Mouse (Mus musculus): ENCODE results near the gene Slc27a1.

The Slc27a1 gene

DNA sequence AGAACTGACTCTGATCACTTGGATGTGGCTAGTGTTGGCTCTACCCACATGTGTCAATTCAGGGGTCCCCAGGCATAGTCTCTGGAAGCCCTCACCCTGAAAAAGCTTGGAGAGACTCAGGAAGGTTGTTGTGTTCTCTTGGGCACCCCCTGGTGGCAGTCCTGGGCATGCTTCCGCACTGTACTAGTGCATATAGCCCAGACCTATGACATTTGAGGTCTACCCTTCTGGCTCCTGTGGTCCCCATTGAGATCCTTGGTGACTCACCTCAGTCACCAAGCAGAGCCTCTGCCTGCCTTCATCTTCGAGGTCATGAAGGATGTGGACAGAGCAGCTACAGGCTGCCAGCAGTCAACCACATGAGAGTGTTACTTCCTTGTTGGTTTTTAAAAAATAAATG is 18.2 kb downstream of the Slc27a1 start:
- peak; percentile 29 for DNase-seq (ENCODE audit: extremely low spot score)

DNA sequence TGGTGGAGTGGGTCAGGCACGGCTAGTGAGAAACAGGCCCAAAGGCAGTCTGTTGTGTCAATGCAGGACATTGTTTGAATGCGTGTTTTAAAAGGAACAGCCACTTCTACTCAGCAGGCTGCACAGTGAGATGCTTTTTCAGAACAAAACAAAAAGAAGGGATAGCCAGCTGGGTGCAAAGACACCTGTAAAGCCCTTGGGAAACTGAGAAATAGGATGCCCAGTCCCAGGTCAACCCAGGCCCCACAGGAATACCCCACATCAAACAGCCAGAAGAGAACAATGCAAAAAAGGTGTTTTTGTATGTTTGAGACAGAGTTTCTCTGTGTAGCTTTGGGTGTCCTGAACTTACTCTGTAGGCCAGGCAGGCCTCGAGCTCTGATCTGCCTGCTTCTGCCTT is 20.1 kb downstream of the Slc27a1 start:
- DNase-seq (ENCODE audit: extremely low spot score): no peak

DNA sequence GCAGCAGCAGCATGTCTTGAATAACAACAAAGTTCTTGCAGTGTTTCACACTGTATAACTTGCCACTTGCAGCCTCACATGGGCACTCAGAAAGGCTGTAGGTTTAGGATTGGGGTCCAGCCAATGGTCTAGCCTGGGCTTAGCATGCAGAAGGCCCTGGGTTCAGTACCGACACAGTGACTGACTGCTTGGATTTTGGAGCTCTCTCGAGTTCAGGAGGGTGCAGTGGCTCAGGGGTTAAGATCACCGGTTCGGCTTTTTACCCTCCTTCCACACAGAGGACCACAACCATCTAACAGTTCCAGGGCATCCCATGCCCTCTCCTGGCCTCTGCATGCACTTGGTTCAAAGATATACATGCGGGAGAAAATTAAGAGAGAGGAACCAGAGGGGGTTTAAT is 22.3 kb downstream of the Slc27a1 start:
- no peak for DNase-seq (ENCODE audit: extremely low spot score)

DNA sequence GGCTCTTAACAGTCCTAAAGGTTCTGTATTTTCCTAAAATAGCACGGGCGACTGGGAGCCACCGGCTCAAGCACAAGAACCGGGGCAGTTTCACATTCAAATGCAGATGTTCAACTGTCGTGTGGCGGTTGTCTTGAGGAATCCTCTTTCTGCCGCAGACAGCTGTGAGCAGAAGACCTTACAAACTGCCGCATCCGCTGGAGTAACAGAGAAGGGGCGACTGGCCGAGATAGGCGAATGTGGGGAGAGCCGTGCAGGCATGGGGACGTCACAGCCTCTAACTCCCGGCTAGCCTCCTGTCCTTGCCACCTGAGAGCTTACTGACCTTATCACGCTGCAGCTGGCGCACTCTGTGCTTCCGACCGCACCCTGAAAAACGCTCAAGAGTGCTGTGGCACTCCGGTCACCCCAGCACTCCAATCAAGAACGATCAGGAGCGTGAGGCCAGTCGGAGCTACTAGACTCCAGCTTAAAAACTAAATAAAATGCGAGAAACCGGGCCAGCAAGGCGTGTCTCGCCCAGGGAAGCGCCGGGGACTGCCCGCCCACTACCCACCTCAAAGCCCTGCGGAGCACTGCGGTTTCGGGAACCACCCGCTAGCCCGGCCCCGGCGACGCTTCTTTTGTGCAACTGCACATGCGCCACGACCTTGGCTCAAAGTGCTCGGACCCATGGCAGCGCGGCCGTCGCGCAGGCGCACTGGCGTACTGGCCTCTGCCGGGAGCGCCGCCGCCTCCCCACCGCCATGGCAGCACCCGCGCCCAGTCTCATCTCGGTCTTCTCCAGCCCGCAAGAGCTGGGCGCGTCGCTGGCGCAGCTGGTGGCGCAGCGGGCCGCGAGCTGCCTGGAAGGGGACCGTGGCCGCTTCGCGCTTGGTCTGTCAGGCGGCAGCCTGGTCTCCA is 23.0 kb downstream of the Slc27a1 start, which contains the start of gene Pgls:
Pgls (plus strand) TSS at position 706 of the 903 bp plus-strand sequence.
- DNase-seq (ENCODE audit: extremely low spot score): peak; percentile 94

DNA sequence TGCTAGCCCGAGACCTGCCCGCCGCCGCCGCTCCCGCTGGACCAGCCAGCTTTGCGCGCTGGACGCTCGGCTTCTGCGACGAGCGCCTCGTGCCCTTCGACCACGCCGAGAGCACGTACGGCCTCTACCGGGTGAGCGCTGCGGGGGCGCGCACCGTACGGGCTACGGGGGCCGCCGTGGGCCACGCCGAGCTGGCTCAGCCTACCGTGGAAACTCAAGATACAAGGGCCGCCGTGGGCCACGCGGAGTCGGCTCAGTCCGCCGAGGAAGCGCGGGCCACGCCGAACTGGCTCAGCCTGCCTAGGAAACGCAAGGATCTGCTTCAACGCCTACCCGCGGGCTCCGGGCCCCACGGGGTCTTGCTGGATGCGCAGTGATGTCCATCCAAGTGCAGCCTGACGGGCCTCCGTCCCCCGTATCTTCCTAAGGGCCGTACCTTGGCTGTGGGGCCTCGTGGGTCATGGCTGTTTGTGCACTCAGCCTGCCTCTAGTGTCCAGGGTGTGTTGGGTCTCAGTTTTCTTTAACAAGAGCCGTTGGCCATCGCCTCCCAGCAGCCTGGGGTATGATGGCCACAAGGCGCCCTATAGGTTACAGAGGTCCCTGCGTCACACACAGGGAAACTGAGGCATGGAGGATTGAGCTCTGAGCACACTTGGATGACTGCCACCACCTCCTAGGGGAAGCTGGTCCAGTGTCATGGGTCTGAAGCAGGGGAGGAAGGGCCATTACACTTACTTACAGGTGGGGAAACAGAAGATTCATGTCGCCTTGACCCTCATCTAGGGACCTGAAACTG is 23.9 kb downstream of the Slc27a1 start:
- DNase-seq (ENCODE audit: extremely low spot score): no peak

DNA sequence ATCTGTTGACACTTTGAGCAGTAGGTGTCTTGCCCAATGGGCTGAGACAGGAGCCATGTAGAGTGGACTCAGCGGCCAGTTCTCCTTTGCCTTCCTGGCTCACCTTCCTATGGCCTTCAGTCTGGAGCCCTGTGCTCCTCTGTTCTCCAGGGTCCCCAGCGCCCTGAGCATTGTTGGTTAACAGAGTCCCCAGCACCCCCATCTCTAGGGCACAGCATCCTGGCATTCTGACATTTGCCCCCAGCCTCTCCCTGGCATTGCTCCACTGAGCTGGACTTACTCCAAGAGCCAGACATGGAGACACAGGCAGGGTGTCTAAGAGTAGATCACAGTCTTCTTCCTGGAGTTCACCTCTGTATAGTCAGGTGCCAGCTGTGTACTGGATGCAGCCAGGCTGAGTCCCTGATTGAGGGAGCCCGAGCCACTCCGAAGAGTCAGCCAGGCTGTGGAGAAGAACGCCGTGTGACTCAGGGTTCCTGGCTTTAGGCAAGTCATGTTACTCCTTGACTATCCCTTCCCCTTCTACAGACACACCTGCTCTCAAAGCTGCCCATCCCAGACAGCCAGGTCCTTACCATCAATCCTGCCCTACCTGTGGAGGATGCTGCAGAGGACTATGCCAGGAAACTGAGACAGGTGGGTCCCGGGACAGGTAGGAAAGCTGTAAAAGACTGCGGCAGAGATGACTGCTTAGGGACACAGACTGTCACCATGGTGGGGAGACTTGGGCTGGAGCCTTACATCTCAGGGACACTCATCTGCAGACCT is 25.1 kb downstream of the Slc27a1 start:
- DNase-seq (ENCODE audit: extremely low spot score): no peak

DNA sequence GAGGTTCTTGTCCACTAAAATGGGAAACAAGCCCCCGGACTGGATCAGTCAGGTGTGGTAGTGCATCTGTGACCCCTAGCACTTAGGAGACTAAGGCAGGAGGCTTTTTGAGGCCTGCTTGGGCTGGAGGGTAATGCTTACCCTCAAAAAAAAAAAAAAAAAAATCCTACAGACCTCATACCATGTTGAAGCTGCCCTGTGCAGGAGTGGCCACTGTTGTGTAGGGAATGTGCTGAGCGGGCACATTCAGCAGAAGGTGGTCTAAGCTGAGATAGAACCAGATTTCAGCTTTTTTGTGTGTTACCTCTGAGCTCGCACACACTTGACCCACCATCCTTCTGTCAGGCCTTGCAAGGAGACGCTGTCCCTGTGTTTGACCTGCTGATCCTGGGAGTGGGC is 25.6 kb downstream of the Slc27a1 start:
- no peak for DNase-seq (ENCODE audit: extremely low spot score)

DNA sequence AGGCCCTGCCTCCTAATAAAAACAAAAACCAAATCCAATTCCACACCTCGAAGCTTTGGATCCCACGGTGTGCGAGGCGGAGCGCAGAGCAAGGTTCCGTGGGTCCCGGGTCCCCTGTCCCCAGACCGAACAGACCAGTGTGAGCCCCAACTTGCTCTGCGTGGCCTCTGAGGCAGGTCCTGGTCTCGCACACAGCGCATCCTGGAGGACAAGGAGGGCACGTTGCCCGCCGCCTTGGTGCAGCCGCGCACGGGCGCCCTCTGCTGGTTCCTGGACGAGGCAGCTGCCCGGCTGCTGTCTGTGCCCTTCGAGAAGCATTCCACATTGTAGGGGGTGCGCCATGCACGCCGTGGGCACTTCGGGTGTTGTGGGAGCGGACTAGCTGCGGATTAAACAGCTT is 27.2 kb downstream of the Slc27a1 start:
- peak; percentile 84 for DNase-seq (ENCODE audit: extremely low spot score)

DNA sequence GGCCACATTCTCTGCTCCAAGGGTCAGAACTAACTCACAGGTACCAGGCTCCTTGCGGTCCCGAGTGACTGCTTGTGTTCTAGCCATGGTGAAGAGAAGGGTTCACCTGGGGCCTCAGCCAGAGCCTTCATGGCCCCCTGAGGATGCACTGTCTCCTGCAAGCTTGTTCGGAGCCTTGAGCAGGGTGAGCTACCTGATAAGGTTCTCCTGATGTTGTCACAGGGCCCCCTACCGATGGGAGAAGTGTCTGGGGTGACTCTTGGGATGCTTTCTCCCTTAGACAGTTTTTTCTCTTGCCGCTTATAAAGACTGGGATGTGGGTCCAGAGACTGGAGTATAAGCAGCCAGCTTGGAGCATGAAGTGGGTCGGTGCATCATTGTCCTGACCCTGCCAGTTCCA is 27.7 kb downstream of the Slc27a1 start:
- DNase-seq (ENCODE audit: extremely low spot score): no peak

DNA sequence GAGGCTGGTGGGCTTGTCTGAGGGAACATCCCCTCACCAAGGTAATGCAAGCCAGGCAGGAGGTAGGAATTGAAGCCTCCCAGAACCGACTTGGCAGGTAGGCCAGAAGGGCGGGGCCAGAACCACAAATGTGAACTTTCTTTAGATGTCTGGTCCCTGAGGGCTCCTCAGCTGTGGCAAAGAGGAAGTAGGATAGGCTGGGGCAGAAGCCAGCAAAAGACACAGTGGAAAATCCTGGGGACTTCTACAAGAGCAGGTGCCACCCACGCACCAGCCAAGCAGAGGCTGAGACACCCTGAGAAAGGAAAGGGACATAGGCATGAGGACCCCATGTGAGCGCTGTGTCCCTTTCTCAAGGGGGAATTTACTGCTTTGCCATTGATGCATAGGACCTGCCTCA is 28.1 kb downstream of the Slc27a1 start:
- no peak for DNase-seq (ENCODE audit: extremely low spot score)

DNA sequence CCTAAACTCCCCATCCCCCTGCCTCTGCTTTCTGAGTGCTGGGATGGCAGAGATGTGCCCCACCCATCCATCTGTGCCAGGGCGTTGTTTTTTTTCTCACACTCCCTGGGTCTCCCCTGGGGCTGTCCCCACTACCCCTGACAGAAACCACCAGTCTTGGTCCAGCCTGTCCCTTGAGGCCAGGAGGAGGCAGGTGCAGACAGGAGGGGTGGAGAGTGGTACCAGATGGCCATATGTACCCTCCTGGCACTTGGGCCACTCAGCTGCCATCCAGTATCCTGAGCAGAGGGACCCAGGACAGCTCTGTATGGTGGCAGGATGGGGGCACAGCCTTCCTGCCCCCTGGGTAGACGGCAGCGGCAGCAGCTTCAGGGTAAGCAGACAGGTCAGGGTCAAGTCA is 28.8 kb downstream of the Slc27a1 start, which contains the start of gene Fam129c:
Fam129c (plus strand) TSS at position 198 of the 400 bp plus-strand sequence.
- DNase-seq (ENCODE audit: extremely low spot score): no peak

DNA sequence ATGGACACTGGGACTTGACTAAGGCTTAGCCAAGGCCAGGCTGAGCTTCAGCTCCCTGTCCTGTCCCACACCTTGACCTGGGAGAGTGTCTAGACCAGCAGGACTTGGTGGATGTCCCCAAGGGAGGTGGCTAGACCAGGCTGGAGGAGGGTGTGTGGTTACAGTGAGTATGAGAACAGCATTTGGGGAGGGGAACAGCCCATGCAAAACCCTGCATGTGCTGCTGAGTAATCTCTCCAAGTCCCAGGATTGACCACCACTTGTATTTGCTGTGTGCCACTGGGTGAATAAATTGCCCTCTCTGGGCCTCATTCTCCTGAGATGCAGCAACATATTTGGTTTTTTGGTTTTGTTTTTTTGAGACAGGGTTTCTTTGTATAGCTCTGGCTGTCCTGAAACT is 29.7 kb downstream of the Slc27a1 start:
- DNase-seq (ENCODE audit: extremely low spot score): no peak

DNA sequence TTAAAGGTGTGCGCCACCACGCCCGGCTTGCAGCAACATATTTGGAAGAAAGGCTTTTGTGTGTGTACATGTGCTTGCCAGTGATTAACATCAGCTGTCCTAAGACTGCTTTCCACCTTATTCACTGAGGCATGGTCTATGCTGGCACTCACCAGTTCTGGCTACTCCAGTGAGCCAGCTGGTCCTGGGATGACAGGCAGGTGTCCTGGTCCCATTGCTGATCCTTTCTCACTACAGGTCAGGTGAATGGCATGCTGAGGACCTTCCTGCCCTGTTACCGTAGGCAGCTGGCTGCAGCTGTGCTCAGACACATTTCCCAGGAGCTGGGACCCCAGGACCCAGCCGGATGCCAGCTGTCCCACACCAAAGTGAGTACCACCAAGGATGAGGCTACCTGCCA is 30.2 kb downstream of the Slc27a1 start:
- no peak for DNase-seq (ENCODE audit: extremely low spot score)

DNA sequence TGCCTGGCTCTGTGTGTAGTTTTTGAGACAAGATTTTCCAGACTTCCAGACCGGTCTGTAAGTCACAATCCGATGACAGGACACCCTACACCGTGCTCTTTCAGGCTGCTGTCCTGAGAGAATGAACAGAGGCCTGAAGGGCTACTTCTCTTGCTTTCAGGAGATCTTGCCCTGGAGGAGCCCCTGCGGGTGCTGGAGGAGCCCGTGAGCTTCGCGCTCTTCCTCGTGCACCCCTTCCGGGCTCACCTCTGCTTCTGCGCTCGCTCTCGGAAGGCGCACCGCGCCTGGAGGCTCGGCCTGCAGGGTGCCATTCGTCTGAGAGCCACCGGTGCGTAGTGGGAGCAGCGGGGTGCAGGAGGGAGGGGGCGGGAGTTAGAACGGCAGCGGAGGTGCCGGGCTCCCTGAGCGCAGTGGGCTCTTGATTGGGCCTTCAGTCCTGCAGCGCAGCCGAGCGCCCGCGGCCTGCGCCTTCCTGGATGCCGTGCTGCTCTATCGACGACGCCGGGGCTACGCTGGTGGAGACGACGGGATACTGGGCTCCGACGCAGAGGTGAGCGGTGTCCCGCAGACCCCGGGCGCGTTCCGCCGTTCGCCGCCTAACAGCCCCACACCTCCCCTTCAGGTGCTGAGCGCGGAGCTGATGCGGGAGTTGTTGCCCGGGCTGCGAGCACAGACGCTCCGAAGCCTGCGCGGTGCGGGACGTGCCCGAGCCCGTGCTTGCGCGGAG is 33.4 kb downstream of the Slc27a1 start:
- peak; percentile 42 for DNase-seq (ENCODE audit: extremely low spot score)

DNA sequence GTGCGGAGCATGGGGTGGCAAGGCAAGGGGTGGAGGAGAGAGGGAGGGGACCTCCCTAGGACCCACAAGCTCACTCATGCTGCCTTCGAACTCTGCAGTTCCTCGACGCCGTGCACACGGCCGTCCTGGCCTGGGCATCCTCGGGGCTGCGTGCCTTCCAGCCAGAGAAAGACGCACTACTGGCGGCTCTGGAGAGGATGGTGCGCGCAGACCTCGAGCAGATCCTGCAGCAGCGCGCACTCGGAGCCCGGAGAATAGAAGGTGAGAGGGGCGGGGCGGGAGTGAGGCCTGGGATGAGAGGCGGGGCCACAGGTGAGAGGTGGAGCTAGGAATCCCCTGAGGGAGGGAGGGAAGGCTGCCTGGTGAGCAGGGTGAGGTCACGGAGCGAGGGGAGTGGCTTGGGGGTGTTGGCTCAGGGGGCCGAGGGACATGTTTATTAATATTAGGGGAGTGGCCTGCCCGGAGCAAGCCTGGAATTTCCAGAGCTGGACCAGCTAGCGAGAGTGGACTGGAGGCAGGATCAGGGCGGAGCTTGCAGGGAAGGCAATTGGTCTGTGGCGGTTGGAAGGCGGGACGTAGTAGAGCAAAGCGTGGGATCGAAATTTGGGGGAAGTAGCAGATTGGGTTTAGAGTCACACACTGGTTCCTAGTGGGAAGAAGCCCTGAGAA is 34.1 kb downstream of the Slc27a1 start:
- DNase-seq (ENCODE audit: extremely low spot score): peak; percentile 80

DNA sequence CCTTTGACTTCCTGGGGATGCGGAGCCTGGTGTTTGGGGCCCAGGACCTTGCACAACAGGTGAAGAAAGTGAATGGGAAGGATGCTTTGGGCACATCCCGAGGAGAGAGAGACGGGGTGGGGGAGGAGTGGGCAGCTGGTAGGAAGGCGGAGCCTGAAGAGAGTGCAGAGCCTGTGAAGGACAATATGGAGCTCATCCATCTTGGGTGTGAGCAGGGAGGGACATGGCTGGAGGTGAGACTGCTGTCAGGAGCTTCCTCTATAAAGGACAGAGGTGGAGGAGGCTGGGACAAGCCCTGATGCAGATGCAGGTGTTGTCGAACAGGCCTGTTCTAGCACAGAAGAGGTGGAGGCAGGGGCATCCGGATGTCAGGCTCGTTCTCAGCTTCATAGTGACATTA is 35.3 kb downstream of the Slc27a1 start:
- DNase-seq (ENCODE audit: extremely low spot score): no peak

DNA sequence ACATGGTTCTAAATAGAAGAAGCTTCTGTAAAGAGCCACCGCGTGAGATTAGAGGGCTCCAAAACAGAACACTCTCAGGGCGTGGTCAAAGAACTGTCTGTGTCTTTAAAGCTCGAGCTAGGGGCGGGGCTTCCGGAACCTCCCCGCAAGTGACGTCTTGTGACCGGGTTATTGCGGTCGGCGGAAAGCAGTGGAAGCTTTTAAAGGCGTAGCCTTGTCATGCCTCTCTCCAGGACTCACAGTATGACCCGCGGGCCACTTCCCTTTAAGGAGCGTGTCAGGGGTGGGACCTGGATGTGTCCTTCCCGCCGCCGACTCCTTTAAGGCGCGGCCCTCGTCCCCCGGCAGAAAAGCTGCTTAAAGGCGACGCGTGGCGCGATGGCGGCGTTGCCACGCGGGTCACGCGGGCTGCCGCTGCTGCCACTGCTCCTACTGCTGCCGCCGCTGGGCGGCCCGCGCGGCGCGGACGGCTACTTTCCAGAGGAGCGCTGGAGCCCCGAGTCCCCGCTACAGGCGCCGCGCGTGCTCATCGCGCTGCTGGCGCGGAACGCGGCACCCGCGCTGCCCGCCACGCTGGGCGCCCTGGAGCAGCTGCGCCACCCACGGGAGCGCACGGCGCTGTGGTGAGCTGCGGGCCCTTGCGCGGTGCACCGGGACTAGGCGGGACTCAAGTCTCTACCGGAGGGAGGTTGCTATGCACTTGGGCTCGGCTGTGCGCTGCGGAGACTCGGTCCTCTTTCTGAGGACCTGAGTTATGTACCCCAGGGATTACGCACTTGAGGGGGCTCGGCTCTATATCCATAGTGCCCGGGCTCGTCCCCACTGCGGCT is 42.4 kb downstream of the Slc27a1 start, which contains the start of gene Colgalt1:
Colgalt1 (plus strand) TSS at position 177 of the 830 bp plus-strand sequence.
- peak; percentile 93 for DNase-seq (ENCODE audit: extremely low spot score)

DNA sequence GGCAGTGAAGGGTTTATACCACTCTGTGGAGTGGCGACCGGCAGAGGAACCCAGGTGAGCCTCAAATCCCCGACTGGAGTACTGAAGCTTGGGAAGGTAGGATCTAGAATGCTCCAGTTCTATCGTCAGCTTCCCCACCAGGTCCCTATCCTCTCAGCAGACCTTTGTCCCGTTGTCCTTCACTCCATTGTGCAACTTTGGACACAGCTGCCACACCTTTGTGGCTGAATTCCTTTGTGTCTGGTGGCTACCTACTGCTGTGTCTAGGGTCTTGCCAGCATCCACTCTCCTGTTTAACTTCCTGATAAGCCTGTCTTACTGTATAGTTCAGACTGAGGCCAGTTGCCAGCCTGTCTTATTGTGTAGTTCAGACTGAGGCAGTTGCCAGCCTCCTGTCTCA is 43.5 kb downstream of the Slc27a1 start:
- no peak for DNase-seq (ENCODE audit: extremely low spot score)

DNA sequence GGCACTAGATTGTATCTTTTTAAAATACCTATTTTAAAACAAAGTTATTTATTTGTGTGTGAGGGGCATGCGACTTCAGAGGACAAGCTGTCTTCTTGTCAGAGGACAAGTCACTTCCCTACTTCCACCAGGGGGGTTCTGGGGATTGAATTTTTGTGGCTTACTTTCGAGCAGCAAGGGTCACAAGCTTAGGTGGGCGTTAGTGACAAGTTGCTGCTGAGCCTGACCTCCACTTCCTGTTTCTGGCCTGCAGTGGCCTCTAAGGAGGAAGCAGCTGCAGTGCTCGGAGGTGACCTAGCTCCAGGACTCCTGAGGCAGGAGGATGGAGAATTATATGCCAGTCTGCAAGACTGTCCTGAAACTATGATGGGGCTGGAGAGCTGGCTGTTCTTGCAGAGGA is 44.7 kb downstream of the Slc27a1 start:
- DNase-seq (ENCODE audit: extremely low spot score): no peak

DNA sequence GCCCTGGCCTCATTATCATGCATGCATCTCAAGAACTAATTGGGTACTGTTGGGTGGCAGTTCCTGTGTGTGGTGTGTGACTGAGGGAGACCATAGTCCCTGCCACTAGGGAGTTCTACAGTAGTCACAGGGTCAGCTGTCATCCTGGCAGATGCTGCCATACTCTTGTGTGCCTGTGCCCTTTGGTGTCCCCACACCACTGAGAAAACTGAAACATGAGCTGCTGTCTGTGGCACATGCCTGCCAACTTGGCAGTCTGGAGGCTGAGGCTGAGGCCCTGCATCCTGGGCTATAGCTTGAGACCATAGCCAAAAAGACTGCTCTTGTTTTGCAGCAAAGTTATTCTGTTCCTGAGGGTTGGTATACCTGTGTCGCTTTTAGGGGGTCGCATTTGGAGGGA is 51.1 kb downstream of the Slc27a1 start:
- DNase-seq (ENCODE audit: extremely low spot score): no peak

Measured in embryo, embryonic 9.5 days (tissue).